Mouse (Mus musculus) ES-E14 (cell line): ENCODE data around the gene Ddx51. TPM values are rescaled to one million over a fixed set of nuclear protein-coding genes. Genes with fewer than 3 reads are reported as not detected.

Experiments used
- DNase-seq: peaks from one replicate; pipeline ENCODE4 v3.0.0-alpha.2; 2013; ENCODE audit warnings: low read depth, low spot score
- H3K27ac ChIP-seq: 2 replicates; pipeline ENCODE4 v1.5.1; 2012; ENCODE audit warnings: low read depth, mild to moderate bottlenecking, low read length, moderate library complexity, mixed read lengths; ENCODE audit not compliant: poor library complexity, insufficient read depth, severe bottlenecking
- H3K36me3 ChIP-seq: 2 replicates; pipeline ENCODE4 v1.6.1; 2012; ENCODE audit warnings: mild to moderate bottlenecking, low read length, moderate library complexity, mixed read lengths; ENCODE audit not compliant: control insufficient read depth, poor library complexity, insufficient read depth, severe bottlenecking
- H3K4me1 ChIP-seq, 2 experiments: fragments of 150-350 bp in 1 of 2; sonication (generic) in 1 of 2; 2 replicates each; pipeline ENCODE4 v1.6.1; 2012; ENCODE audit warnings: low read length in 2 of 2, mild to moderate bottlenecking in 1 of 2, mixed read lengths in 1 of 2; ENCODE audit not compliant: control insufficient read depth in 2 of 2, insufficient read depth in 2 of 2, poor library complexity in 1 of 2
- H3K4me3 ChIP-seq, 2 experiments: fragments of 150-350 bp in 1 of 2; sonication (generic) in 1 of 2; 2 replicates each; pipeline ENCODE4 v1.5.1; 2012; ENCODE audit warnings: low read length in 2 of 2, low read depth in 1 of 2, mild to moderate bottlenecking in 1 of 2, mixed read lengths in 1 of 2; ENCODE audit not compliant: insufficient read depth in 1 of 2, poor library complexity in 1 of 2, severe bottlenecking in 1 of 2
- H3K9ac ChIP-seq: 2 replicates; pipeline ENCODE4 v1.6.1; 2012; ENCODE audit warnings: low read depth, mild to moderate bottlenecking, low read length, mixed read lengths; ENCODE audit not compliant: poor library complexity, insufficient read depth, severe bottlenecking
- H3K9me3 ChIP-seq: fragments of 150-350 bp; sonication (generic); 2 replicates; pipeline ENCODE4 v1.6.1; 2012; ENCODE audit warnings: low read depth, mild to moderate bottlenecking, low read length; ENCODE audit not compliant: control insufficient read depth, insufficient read depth
- CHD2 ChIP-seq: IDR thresholded peaks from 2 replicates; pipeline ENCODE4 v1.6.1; 2014; ENCODE audit warnings: mild to moderate bottlenecking, low read depth, low read length, inconsistent platforms
- HCFC1 ChIP-seq: IDR thresholded peaks from 2 replicates; pipeline ENCODE4 v1.6.1; 2012; ENCODE audit warnings: low read length, inconsistent platforms, borderline replicate concordance; ENCODE audit not compliant: insufficient read depth
- MAFK ChIP-seq: IDR thresholded peaks from 2 replicates; pipeline ENCODE4 v1.6.1; 2014; ENCODE audit warnings: mild to moderate bottlenecking, low read depth, low read length, inconsistent platforms; ENCODE audit not compliant: insufficient read depth
- ZC3H11A ChIP-seq: IDR thresholded peaks from 2 replicates; pipeline ENCODE4 v1.6.1; 2012; ENCODE audit warnings: low read depth, mild to moderate bottlenecking, inconsistent platforms, low read length, borderline replicate concordance
- ZNF384 ChIP-seq: IDR thresholded peaks from 2 replicates; pipeline ENCODE4 v1.6.1; 2012; ENCODE audit warnings: low read depth, low read length, inconsistent platforms
- in situ Hi-C, 2 experiments: fragments of 600-800 bp; cut with MboI; formaldehyde crosslinking; loops; one replicate each; pipeline ENCODE4 v1.15.1; 2025; ENCODE audit warnings: low sequenced_read_pairs in 2 of 2, inconsistent platforms in 1 of 2; ENCODE audit not compliant: unreplicated experiment in 2 of 2
- total RNA-seq: library from RNA; depleted of rRNA; stranded (reverse); fragments of 300-350 nt; gene quantifications from 2 replicates; pipeline ENCODE4 v1.2.3, GENCODE M21; 2012

Gene Ddx51
- total RNA-seq, 1 experiment = 32.4 TPM

- Histone ChIP-seq H3K36me3 (peaks cover 37% of the 10 kb centered on the region), H3K4me3 (no peak overlapping the region), H3K9ac (no peak overlapping the region), H3K27ac (no peak overlapping the region), H3K4me1 (no peaks in the 10 kb centered on the region; a peak in 1 of 4 replicates), H3K9me3 (no peaks in the 10 kb centered on the region)
- TF ChIP-seq HCFC1 (no peak), ZC3H11A (no peak), ZNF384 (no peak)
- DNase-seq = no peak
- in situ Hi-C loops = no loop called here
Observed at GRCm38 (mm10) chr5:110664750-110665269, 11.6 kb downstream of the Ddx51 start.

GRCm38 (mm10) chr5:110665486-110666121 is 12.4 kb downstream of the Ddx51 start:
- no peak for TF ChIP-seq HCFC1
- H3K9ac ChIP-seq = no peak overlapping the region
- in situ Hi-C loops = no loop called here
- no peak overlapping the region for H3K27ac ChIP-seq
- peaks cover 43% of the 10 kb centered on the region for H3K36me3 ChIP-seq
- DNase-seq = peak; percentile 7
- no peak overlapping the region for H3K4me3 ChIP-seq
- H3K9me3 ChIP-seq = no peaks in the 10 kb centered on the region
- no peaks in the 10 kb centered on the region; a peak in 1 of 4 replicates for H3K4me1 ChIP-seq

DNA sequence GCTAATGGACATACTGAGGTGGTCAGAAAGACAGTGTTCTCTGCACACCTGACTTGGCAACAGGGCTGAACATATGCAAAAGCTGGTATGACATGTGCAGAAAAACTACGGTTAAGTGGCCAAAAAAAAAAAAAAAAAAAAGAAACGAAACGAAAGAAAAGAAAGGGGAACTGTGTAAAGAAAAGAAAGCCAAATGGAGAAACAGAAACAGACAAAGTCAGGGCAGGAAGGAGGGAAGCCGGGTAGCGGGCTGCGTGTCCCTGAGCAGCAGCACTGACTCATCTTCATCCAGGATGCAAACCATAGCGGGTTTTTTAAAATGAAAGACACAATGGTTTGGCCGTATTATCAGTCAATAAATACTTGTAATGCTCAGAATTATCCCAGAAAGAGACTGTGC is 28.8 kb downstream of the Ddx51 start:
- DNase-seq = no peak
- H3K9ac ChIP-seq = no peak overlapping the region
- H3K4me3 ChIP-seq = no peak overlapping the region
- no peak overlapping the region for H3K27ac ChIP-seq
- in situ Hi-C loops = no loop called here
- H3K9me3 ChIP-seq = no peaks in the 10 kb centered on the region
- no peaks in the 10 kb centered on the region for H3K4me1 ChIP-seq
- no peak for TF ChIP-seq HCFC1
- no peak for TF ChIP-seq ZNF384
- TF ChIP-seq CHD2 = no peak
- no peak for TF ChIP-seq ZC3H11A
- TF ChIP-seq MAFK = no peak
- H3K36me3 ChIP-seq = peaks cover 51% of the 10 kb centered on the region

- in situ Hi-C loops = no loop called here
- Histone ChIP-seq H3K4me3 (no peak overlapping the region), H3K9me3 (no peaks in the 10 kb centered on the region), H3K4me1 (no peaks in the 10 kb centered on the region), H3K9ac (no peak overlapping the region), H3K36me3 (peaks cover 36% of the 10 kb centered on the region), H3K27ac (no peak overlapping the region)
- DNase-seq = no peak
- TF ChIP-seq CHD2 (no peak), MAFK (no peak), ZNF384 (no peak), ZC3H11A (no peak), HCFC1 (no peak)
Observed at GRCm38 (mm10) chr5:110698617-110699016, 45.4 kb downstream of the Ddx51 start.

GRCm38 (mm10) chr5:110704004-110704403 is 50.8 kb downstream of the Ddx51 start:
- H3K36me3 ChIP-seq = peaks cover 39% of the 10 kb centered on the region
- no peak overlapping the region for H3K9ac ChIP-seq
- DNase-seq = no peak
- no peaks in the 10 kb centered on the region for H3K9me3 ChIP-seq
- H3K4me3 ChIP-seq = no peak overlapping the region
- in situ Hi-C loops = no loop called here
- TF ChIP-seq MAFK (no peak), ZC3H11A (no peak), HCFC1 (no peak), CHD2 (no peak), ZNF384 (no peak)
- no peak overlapping the region for H3K27ac ChIP-seq
- H3K4me1 ChIP-seq = no peaks in the 10 kb centered on the region
